Mouse (Mus musculus) olfactory bulb, adult 2 months (tissue): ENCODE data around the gene Yif1b. TPM values are rescaled to one million over a fixed set of nuclear protein-coding genes. Genes with fewer than 3 reads are reported as not detected.
"Not testable (repeated sequence)": the region's sequence is repeated elsewhere in the genome, so short reads cannot be mapped to it uniquely, and the experiment has no call there.

ENCODE experiments used
- H3K27ac ChIP-seq: fragments of 200-500 bp; 2 replicates; pipeline ENCODE4 v1.5.1; 2012; ENCODE audit warnings: low read depth, low read length; ENCODE audit not compliant: insufficient read depth
- H3K4me1 ChIP-seq: fragments of 200-500 bp; 2 replicates; pipeline ENCODE4 v1.6.1; 2012; ENCODE audit warnings: low read length; ENCODE audit not compliant: control insufficient read depth, insufficient read depth
- H3K4me3 ChIP-seq: fragments of 200-500 bp; 2 replicates; pipeline ENCODE4 v1.5.1; 2012; ENCODE audit warnings: mild to moderate bottlenecking, low read depth, low read length, moderate library complexity; ENCODE audit not compliant: insufficient read depth
- CTCF ChIP-seq: fragments of 200-500 bp; IDR thresholded peaks from 2 replicates; pipeline ENCODE4 v1.5.1; 2012; ENCODE audit warnings: low read depth, mild to moderate bottlenecking, low read length, moderate library complexity; ENCODE audit not compliant: insufficient read depth
- POLR2A ChIP-seq: fragments of 200-500 bp; IDR thresholded peaks from 2 replicates; pipeline ENCODE4 v1.6.1; 2012; ENCODE audit warnings: mild to moderate bottlenecking, low read depth, low read length, moderate library complexity; ENCODE audit not compliant: insufficient read depth
- WGBS: fragments of 180-500 bp; shearing (Covaris S2); methylation state at CpG from one replicate; pipeline ENCODE4 v1.1.7; 2018; 5-methylcytosine and 5-hydroxymethylcytosine counted together
- polyA plus RNA-seq: library from polyadenylated mRNA; stranded (reverse); fragments of >200 nt; gene quantifications from 2 replicates; pipeline ENCODE4 v1.2.4, GENCODE M21; 2012; ENCODE audit warnings: low replicate concordance; ENCODE audit not compliant: missing spikeins, insufficient read depth, insufficient read length

Yif1b gene
- polyA plus RNA-seq, 1 experiment = not detected

DNA sequence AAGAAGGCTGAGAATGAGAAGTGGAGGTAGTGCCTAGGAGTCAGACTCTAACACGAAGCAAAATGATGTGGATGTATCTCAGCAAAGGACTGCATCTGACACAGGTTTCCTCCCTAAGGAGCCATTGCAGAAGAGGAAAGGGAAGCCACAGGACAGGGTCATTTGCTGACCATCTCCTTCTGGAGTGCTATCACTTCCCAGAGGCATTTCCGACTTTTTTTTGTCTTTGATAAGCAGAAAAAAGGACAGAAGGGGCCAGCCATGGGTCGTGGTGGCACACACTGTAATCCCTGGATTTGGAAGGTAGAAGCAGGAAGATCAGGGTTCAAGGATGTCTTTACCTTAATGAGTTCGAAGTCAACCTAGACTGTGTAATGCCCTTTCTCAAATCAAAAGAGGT is 1.5 kb upstream of the Yif1b start:
- Histone ChIP-seq H3K4me1 (peaks cover 11% of the 10 kb centered on the region; the same call in 1 of the 2 replicates), H3K27ac (no peak overlapping the region), H3K4me3 (no peak overlapping the region)
- no peak for TF ChIP-seq CTCF
- TF ChIP-seq POLR2A = no peak
- WGBS = 85% methylated on average over 4 of the region's 4 CpGs

- not testable (repeated sequence) for H3K27ac ChIP-seq, H3K4me1 ChIP-seq
- WGBS = 24% methylated on average over 6 of the region's 6 CpGs
- H3K4me3 ChIP-seq = peak overlapping the region; percentile 33
Observed at GRCm38 (mm10) chr7:29237596-29237995, 533 bp upstream of the Yif1b start.

DNA sequence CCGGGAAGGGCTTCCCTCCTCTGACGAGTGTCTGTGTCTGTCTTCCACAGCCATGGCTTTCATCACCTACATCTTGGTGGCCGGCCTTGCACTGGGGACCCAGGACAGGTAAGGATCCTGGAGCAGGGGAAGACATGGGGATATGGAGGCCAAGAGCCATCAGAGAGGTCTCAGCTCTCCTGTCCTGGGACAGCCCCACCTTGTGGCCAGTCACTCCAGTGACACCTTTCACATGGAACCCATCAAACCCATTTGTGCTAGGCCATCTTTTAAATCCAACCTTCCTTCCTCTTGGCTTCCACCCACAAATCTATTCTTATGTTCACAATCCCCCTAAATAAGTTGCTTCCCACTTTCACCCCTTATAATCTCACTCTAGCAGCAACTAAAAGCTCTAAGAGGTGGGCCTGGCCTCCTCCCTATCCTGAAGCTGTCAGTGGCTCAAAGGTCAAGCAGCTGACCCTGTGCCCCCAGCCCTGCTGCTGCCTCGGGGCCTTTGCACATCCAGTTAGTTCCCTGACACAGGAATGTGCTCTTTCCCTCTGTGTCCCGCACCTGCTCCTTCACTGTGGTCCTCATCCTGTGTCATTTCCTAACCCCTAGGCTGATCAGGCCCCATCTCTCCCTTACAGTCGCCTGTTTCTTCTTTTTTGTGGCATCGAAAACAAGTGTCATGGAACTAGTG is 6.7 kb downstream of the Yif1b start:
- peaks cover 8% of the 10 kb centered on the region; the same call in 1 of the 2 replicates for H3K4me1 ChIP-seq
- no peak overlapping the region for H3K4me3 ChIP-seq
- no peak overlapping the region for H3K27ac ChIP-seq
- TF ChIP-seq CTCF (no peak), POLR2A (no peak)
- whole genome bisulfite sequencing = 88% methylated on average over 7 of the region's 7 CpGs

- WGBS = 70% methylated on average over 5 of the region's 5 CpGs
- TF ChIP-seq POLR2A = no peak
- no peak for TF ChIP-seq CTCF
- peaks cover 8% of the 10 kb centered on the region; the same call in 1 of the 2 replicates for H3K4me1 ChIP-seq
- H3K27ac ChIP-seq = no peak overlapping the region
- H3K4me3 ChIP-seq = no peak overlapping the region
Observed at GRCm38 (mm10) chr7:29246015-29246414, 7.9 kb downstream of the Yif1b start.

DNA sequence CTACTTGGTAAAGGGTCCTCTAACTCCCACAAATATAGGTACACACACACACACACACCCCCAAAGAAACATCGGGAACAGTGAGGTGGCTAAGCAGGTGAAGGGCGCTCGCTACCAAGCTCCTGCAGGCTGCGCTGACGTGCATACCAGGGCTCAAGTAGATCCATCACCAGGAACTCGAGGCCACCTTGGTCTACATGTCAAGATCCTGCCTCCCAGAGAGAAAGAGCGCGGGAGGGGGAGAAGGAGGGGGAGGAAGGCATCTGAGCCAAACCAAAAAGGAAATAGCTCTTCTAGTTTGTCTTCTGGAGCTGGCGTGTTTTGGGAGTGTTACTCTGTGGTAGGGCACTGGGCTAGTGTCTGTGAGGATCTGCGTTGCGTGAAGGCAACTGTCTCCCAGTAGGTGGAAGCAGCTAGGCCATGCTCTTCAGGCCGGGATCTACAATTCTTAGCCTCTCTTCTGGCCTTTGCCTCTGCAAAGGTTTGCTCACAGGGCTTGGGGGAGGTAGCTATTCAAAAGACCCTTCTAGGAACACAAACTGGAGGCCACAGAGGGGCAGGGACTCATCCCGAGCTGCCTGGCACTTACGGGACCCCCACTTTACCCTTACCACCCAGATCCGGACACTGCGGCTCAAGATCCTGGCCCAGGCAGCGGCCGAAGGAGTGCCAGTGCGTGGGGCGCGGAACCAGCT is 8.6 kb downstream of the Yif1b start:
- Histone ChIP-seq H3K27ac (no peak overlapping the region), H3K4me3 (no peak overlapping the region), H3K4me1 (peaks cover 8% of the 10 kb centered on the region; the same call in 1 of the 2 replicates)
- no peak for TF ChIP-seq POLR2A
- no peak for TF ChIP-seq CTCF
- 88% methylated on average over 21 of the region's 21 CpGs for WGBS

DNA sequence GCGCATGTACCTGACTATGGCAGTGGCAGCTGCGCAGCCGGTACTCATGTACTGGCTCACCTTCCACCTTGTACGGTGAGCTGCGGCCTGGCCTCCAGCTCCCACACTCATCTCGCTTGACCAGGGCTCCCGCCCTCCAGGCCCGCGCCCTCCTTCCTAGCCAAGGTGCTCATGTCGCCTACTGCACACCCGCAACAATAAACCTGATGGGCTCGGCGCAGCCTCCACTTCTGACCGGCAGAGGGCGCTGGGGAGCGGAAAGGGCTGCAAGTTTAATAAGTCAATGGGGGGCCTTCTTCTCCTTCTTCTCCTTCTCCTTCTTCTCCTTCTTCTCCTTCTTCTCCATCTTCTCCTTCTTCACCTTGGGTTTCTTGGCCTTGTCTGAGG is 9.2 kb downstream of the Yif1b start:
- H3K4me1 ChIP-seq = peaks cover 8% of the 10 kb centered on the region; the same call in 1 of the 2 replicates
- no peak overlapping the region for H3K27ac ChIP-seq
- whole genome bisulfite sequencing = 35% methylated on average over 16 of the region's 16 CpGs
- peak; percentile 73 for TF ChIP-seq CTCF
- TF ChIP-seq POLR2A = no peak
- no peak overlapping the region for H3K4me3 ChIP-seq

DNA sequence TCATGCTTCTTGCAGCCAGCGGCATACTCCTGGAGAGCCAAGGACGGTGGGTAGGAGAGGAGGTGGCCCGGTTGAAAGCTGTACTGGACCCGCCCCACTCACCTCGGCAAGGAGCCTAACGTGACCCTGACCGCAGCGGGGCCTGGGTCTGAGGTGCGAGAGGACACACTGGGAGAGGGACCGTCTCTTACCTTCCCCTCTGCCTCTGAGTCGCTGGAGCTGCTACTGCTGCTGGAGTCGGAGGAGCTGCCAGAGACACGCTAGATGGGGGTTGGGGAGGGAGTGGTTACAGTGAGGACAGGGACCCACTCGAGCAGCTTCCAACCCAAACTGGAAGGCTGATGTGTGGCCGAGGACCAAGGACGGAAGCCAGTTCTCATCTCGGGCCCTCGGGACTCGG is 9.6 kb downstream of the Yif1b start:
- no peak for TF ChIP-seq CTCF
- TF ChIP-seq POLR2A = no peak
- 34% methylated on average over 19 of the region's 19 CpGs for WGBS
- peaks cover 8% of the 10 kb centered on the region; the same call in 1 of the 2 replicates for H3K4me1 ChIP-seq
- H3K4me3 ChIP-seq = no peak overlapping the region
- H3K27ac ChIP-seq = no peak overlapping the region

- 44% methylated on average over 20 of the region's 20 CpGs for whole genome bisulfite sequencing
- no peak within 1 kb of the TSS; the same call in 1 of the 2 replicates for H3K4me3 ChIP-seq
- peaks cover 8% of the 10 kb centered on the region; the same call in 1 of the 2 replicates for H3K4me1 ChIP-seq
- no peak within 1 kb of the TSS for H3K27ac ChIP-seq
- TF ChIP-seq POLR2A (no peak), CTCF (no peak)
Observed at GRCm38 (mm10) chr7:29248261-29248841, 10.2 kb downstream of the Yif1b start, which contains the start of gene 2200002D01Rik. Gene 2200002D01Rik (minus strand): TSS chr7:29248466.

DNA sequence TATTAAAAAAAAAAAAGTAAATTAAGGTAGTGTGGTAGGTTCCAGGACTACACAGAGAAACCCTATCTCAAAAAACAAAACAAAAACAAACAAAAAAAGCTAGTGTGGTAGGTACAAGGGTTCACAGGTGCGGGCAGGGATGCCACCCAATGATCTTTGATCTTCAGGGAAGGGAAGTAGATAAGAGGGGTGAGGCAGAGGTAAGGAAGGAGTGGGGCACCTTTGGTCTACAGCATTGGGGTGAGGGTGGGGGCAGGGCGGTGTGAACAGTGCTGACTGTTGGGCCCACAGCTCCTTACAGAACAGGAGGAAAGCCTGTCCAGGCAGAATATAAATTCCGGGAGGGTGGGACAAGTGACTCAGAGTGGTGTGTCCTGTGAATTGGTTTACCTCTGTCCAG is 13.0 kb downstream of the Yif1b start:
- 86% methylated on average over 3 of the region's 3 CpGs for WGBS
- no peak overlapping the region for H3K27ac ChIP-seq
- TF ChIP-seq CTCF (no peak), POLR2A (no peak)
- no peak overlapping the region for H3K4me3 ChIP-seq
- H3K4me1 ChIP-seq = peaks cover 8% of the 10 kb centered on the region; the same call in 1 of the 2 replicates
